10 mouse cellular contexts compared by ENCODE assay signal in the genomic region with DNA sequence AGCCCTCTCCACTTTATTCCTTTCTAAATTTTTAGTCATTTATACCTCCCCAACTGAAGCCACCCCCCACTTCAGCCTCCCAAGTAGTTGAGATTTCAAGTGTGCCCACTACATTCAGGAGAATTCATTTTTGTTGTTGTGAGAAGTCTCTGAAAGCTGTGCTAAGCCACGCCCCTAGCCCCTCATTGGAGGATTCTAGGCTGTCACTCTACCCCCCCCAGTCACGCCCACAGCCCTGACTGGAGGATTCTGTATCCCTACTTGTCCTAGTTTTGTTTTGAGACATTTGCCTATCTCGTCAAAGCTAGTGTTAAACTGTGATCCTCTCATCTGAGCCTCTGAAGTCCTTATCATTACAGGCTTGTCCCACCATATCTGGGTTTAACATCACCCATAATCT. TPM values are rescaled to one million over a fixed set of nuclear protein-coding genes. Genes with fewer than 3 reads are reported as not detected.
A peak's percentile ranks its signal among the peaks of the same experiment; 100 is the strongest.
DNase-seq lines count a peak whose midpoint lies in the region; ATAC-seq and TF ChIP-seq lines count a peak whose summit lies in the region.
"Had no signal": no experiment of that assay in that cellular context is flagged by ENCODE, and none has a peak within 500 bp of the region (broad histone marks: within the 10 kb centered on the region; RNA-seq: fewer than 3 reads in every experiment).

No protein-coding gene starts in this region.

- peak; percentile 46 for DNase-seq in gastrocnemius, adult 2 months
- DNase-seq in gastrocnemius, postnatal 4 days (ENCODE audit: low spot score in 2 of 2), result no peak
- peak; percentile 48 for DNase-seq in 3T3-L1 (ENCODE audit: low read depth, low spot score)
- DNase-seq in brain, embryonic 14.5 days (ENCODE audit: low read depth), result peak; percentile 53
- DNase-seq in kidney, postnatal 0 days (ENCODE audit: low spot score), result peak; percentile 77
- peak; percentile 82 for DNase-seq in lung, postnatal 36 days
- DNase-seq in thymus, postnatal 25 days, result no peak
- no peak for DNase-seq in T-cell, adult 2 months (ENCODE audit: low spot score)

- H3K4me2 ChIP-seq in kidney, postnatal 0 days (ENCODE audit: low read length), result peak overlapping the region; percentile 23; the same call in 1 of the 2 replicates

- peak overlapping the region; percentile 65 for H3K27ac ChIP-seq in gastrocnemius, adult 2 months
- no peak overlapping the region for H3K27ac ChIP-seq in kidney, postnatal 0 days

- peak overlapping the region; percentile 83 for H3K4me3 ChIP-seq in gastrocnemius, adult 2 months
- H3K4me3 ChIP-seq in kidney, postnatal 0 days (replicated peaks; ENCODE audit: low read depth, low read length), result no peak overlapping the region; the same call in 1 of the 2 replicates

- TF ChIP-seq CTCF in gastrocnemius, adult 2 months (IDR thresholded peaks at IDR 0.05), result no peak
- no peak for TF ChIP-seq CTCF in brain, embryonic 14.5 days (IDR thresholded peaks at IDR 0.05; ENCODE audit: borderline replicate concordance, extremely low read depth, insufficient read depth, insufficient read length)
- no peak for TF ChIP-seq CTCF in kidney, postnatal 0 days (IDR thresholded peaks at IDR 0.05; ENCODE audit: low read depth)

- H3K4me1 ChIP-seq in kidney, postnatal 0 days (replicated peaks; ENCODE audit: insufficient read depth, low read length), result peaks cover 5% of the 10 kb centered on the region

- no peak; the same call in 1 of the 2 replicates for ATAC-seq in kidney, postnatal 0 days (replicated peaks; ENCODE audit: low FRiP score, low read depth)
- ATAC-seq: Patski had no signal

- intact Hi-C loops in gastrocnemius, adult 2 months (cut with DNase I), result no loop called here

- H3K27me3 ChIP-seq in kidney, postnatal 0 days (ENCODE audit: insufficient read depth, low read length), result no peaks in the 10 kb centered on the region
- H3K27me3 ChIP-seq: Patski had no signal

- no peaks in the 10 kb centered on the region for H3K36me3 ChIP-seq in kidney, postnatal 0 days (ENCODE audit: insufficient read depth, low read length)

- H3K9ac ChIP-seq in kidney, postnatal 0 days (ENCODE audit: low read depth, low read length), result no peak overlapping the region

- no peak for TF ChIP-seq POLR2A in brain, embryonic 14.5 days (IDR thresholded peaks at IDR 0.05; ENCODE audit: borderline replicate concordance, extremely low read depth, insufficient read depth, insufficient read length, poor library complexity, severe bottlenecking)

- 17% methylated on average over 3 of the region's 3 CpGs for WGBS in kidney, postnatal 0 days

- no peaks in the 10 kb centered on the region for H3K9me3 ChIP-seq in kidney, postnatal 0 days (replicated peaks; ENCODE audit: low read length)

RNA-seq across cellular contexts. Expression of a gene that starts 2.7 kb away (rescaled TPM):
- total RNA-seq in gastrocnemius, adult 2 months (2021), result 1 to 10 TPM; 6.4 to 9.3 TPM
- 10 to 100 TPM; 14.7 to 17.4 TPM for total RNA-seq in gastrocnemius, postnatal 4 days (2021)
- polyA plus RNA-seq in brain, embryonic 14.5 days (2012; rRNA removed), result 8.7 and 9.4 TPM in 2 replicates
- 18.8 and 20.4 TPM in 2 replicates for polyA plus RNA-seq in kidney, postnatal 0 days (2015; fragmentation: Nextera tagmentation; extraction: Ambion mirVana)
- total RNA-seq: neutrophil, adult 5-6 weeks had no signal

RNA-seq across cellular contexts. Expression of a gene that starts 3.8 kb away (rescaled TPM):
- total RNA-seq in gastrocnemius, adult 2 months (2021), result 10 to 100 TPM; 60.8 to 69.6 TPM
- total RNA-seq in gastrocnemius, postnatal 4 days (2021), result 10 to 100 TPM; 64.4 to 77.9 TPM
- 115 and 119 TPM in 2 replicates for polyA plus RNA-seq in brain, embryonic 14.5 days (2012; rRNA removed)
- polyA plus RNA-seq in kidney, postnatal 0 days (2015; fragmentation: Nextera tagmentation; extraction: Ambion mirVana), result 92.3 and 96.4 TPM in 2 replicates

RNA-seq across cellular contexts. Expression of a gene that starts 11.1 kb away (rescaled TPM):
- 10 to 100 TPM; 19.6 to 21.9 TPM for total RNA-seq in gastrocnemius, adult 2 months (2021)
- total RNA-seq in gastrocnemius, postnatal 4 days (2021), result 10 to 100 TPM; 37.0 to 40.4 TPM
- 59.4 and 61.5 TPM in 2 replicates for polyA plus RNA-seq in brain, embryonic 14.5 days (2012; rRNA removed)
- polyA plus RNA-seq in kidney, postnatal 0 days (2015; fragmentation: Nextera tagmentation; extraction: Ambion mirVana), result 110 and 138 TPM in 2 replicates

RNA-seq across cellular contexts. Expression of a gene that starts 12.9 kb away (rescaled TPM):
- total RNA-seq in gastrocnemius, adult 2 months (2021), result not detected
- 1 to 10 TPM; 6.0 to 7.1 TPM for total RNA-seq in gastrocnemius, postnatal 4 days (2021)
- polyA plus RNA-seq in brain, embryonic 14.5 days (2012; rRNA removed), result 12.1 and 29.4 TPM in 2 replicates
- polyA plus RNA-seq in kidney, postnatal 0 days (2015; fragmentation: Nextera tagmentation; extraction: Ambion mirVana), result 7.9 and 9.2 TPM in 2 replicates
- total RNA-seq: neutrophil, adult 5-6 weeks had no signal

RNA-seq across cellular contexts. Expression of a gene that starts 21.8 kb away (rescaled TPM):
- total RNA-seq in gastrocnemius, adult 2 months (2021), result 1 to 10 TPM; 6.0 to 8.4 TPM
- 1 to 10 TPM; 8.1 to 9.2 TPM for total RNA-seq in gastrocnemius, postnatal 4 days (2021)
- 5.4 and 6.0 TPM in 2 replicates for polyA plus RNA-seq in brain, embryonic 14.5 days (2012; rRNA removed)
- polyA plus RNA-seq in kidney, postnatal 0 days (2015; fragmentation: Nextera tagmentation; extraction: Ambion mirVana), result 8.1 and 8.4 TPM in 2 replicates

Comparison
In these comparisons a context has a peak if more than half of its experiments do, and no peak if none do; other contexts are left out.
1. DNase-seq: peak in gastrocnemius, adult 2 months (single experiment), 3T3-L1 (single experiment), brain, embryonic 14.5 days (single experiment), kidney, postnatal 0 days (single experiment) and lung, postnatal 36 days (single experiment); none in gastrocnemius, postnatal 4 days (0 of 2), thymus, postnatal 25 days (single experiment) and T-cell, adult 2 months (single experiment).